Mouse (Mus musculus) C2C12 (cell line): ENCODE results near the gene Mdc1.

Experiments used
- CTCF ChIP-seq: IDR thresholded peaks from one replicate; pipeline ENCODE4 v1.5.1; 2011; ENCODE audit not compliant: control insufficient read depth, insufficient read depth, insufficient read length
- MAX ChIP-seq: IDR thresholded peaks from one replicate; pipeline ENCODE4 v1.6.1; 2011; ENCODE audit warnings: mild to moderate bottlenecking, control low read depth

DNA sequence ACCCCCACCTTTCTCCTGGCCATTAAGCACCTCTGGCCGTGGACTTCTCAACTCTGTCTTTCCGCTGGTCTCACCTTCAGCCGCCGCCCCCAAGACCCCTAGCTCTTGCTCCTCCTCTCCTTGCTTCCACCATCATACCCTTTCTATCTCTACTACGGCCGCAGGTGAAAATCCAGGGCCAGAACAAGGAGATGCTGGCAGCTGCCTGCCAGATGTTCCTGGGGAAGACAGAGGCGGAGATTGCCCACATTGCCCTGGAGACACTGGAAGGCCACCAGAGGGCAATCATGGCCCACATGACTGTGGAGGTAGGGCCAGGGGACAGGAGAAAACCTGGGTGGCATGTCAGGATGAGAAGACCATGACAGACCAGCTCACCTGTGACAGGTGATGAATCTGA, 16.9 kb upstream of the Mdc1 start:
- TF ChIP-seq CTCF (no peak), MAX (no peak)
